Mouse (Mus musculus) heart, postnatal 0 days (tissue): Measurements from ENCODE around the gene Icam4. TPM values are rescaled to one million over a fixed set of nuclear protein-coding genes. Genes with fewer than 3 reads are reported as not detected.

Experiments used
- ATAC-seq: fragments of 200-750 bp; cut with Nextera tagmentation; 2 replicates; pipeline ENCODE4 v1.8.0; 2017; ENCODE audit warnings: low read depth, moderate number of reproducible peaks, moderate library complexity; ENCODE audit not compliant: insufficient read depth
- DNase-seq: peaks from one replicate; pipeline ENCODE4 v3.0.0-alpha.2; 2016; ENCODE audit warnings: low spot score
- H3K27ac ChIP-seq: fragments of 300-500 bp; sonication (generic); 2 replicates; pipeline ENCODE4 v1.5.1; 2014; ENCODE audit warnings: low read depth, mild to moderate bottlenecking
- H3K27me3 ChIP-seq: fragments of 300-500 bp; sonication (generic); 2 replicates; pipeline ENCODE4 v1.6.1; 2014; ENCODE audit warnings: low read length, mixed read lengths; ENCODE audit not compliant: control insufficient read depth, insufficient read depth
- H3K36me3 ChIP-seq: fragments of 300-500 bp; sonication (generic); replicated peaks from 2 replicates; pipeline ENCODE4 v1.6.1; 2014; ENCODE audit warnings: low read length, mixed read lengths; ENCODE audit not compliant: control insufficient read depth, insufficient read depth
- H3K4me1 ChIP-seq: fragments of 300-500 bp; sonication (generic); 2 replicates; pipeline ENCODE4 v1.6.1; 2014; ENCODE audit warnings: antibody characterized with exemption; ENCODE audit not compliant: control insufficient read depth, insufficient read depth
- H3K4me2 ChIP-seq: fragments of 300-500 bp; sonication (generic); 2 replicates; pipeline ENCODE4 v1.6.1; 2014; ENCODE audit warnings: low read depth, mild to moderate bottlenecking, low read length, moderate library complexity
- H3K4me3 ChIP-seq: fragments of 300-500 bp; sonication (generic); 2 replicates; pipeline ENCODE4 v1.5.1; 2014; ENCODE audit warnings: low read depth, low read length
- H3K9ac ChIP-seq: fragments of 300-500 bp; sonication (generic); replicated peaks from 2 replicates; pipeline ENCODE4 v1.6.1; 2014; ENCODE audit warnings: low read depth, low read length, mixed read lengths
- H3K9me3 ChIP-seq: fragments of 300-500 bp; sonication (generic); replicated peaks from 2 replicates; pipeline ENCODE4 v1.6.1; 2016; ENCODE audit warnings: low read length; ENCODE audit not compliant: control insufficient read depth
- CTCF ChIP-seq: IDR thresholded peaks from 2 replicates; pipeline ENCODE4 v1.5.1; 2016; ENCODE audit warnings: antibody characterized with exemption, control low read depth, low read depth
- EP300 ChIP-seq: IDR thresholded peaks from 2 replicates; pipeline ENCODE4 v1.6.1; 2016; ENCODE audit warnings: antibody characterized with exemption, low read depth
- WGBS: fragments of 180-500 bp; shearing (Covaris S2); extraction: QIAGEN DNeasy Blood & Tissue Kit; methylation state at CpG from one replicate; pipeline ENCODE4 v1.1.7; 2014; 5-methylcytosine and 5-hydroxymethylcytosine counted together
- polyA plus RNA-seq: library from polyadenylated mRNA; unstranded; fragments of >200 nt; fragmentation: Nextera tagmentation; extraction: Ambion mirVana; gene quantifications from 2 replicates; pipeline ENCODE4 v1.2.1, GENCODE M21; 2015
- total RNA-seq: library from RNA; depleted of rRNA; stranded (reverse); fragments of >200 nt; gene quantifications from 2 replicates; pipeline ENCODE4 v1.2.3, GENCODE M21; 2014; ENCODE audit warnings: low replicate concordance; rRNA removed

Gene Icam4
- total RNA-seq (2.4 TPM in 1 of 2 replicates, not detected in the other), polyA plus RNA-seq (1.3 and 1.6 TPM in 2 replicates)

DNA sequence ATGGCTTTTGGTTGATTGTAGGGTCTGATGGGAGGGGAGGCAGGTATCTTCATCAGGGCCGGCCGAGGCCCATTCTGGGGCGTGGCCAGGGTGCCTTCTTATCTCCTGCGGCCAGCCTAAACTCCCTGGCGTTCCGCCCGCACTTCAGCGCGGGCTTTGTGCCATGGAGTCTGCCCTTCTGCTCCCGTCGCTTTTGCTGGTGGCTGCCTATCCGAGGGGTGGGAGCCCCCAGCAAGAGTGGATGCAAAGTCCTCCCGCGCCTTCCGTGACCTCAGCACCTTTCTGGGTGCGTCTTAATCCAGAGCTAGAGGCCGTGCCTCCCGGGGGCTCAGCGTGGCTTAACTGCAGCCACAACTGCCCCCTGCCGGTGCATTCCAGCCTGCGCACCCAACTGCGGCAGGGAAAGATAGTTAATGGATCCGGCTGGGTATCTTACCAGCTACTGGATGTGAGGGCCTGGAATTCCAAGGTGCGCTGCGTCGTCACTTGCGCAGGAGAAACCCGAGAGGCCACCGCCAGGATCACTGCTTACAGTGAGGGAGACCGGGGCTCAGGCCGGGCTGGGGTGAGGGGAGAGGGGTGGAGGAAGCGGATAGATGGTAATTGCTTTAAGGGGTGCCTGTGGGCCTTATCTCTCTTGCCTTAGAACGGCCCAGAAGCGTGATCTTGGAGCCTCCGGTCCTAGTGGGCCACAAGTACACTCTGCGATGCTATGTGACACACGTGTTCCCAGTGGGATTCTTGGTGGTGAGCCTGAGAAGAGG is at the start of gene Icam4:
Gene Icam4, plus strand, starts transcription at position 83 of the 764 bp plus-strand sequence.
- Histone ChIP-seq H3K27me3 (peaks cover 38% of the 10 kb centered on the region), H3K27ac (no peak within 1 kb of the TSS), H3K9me3 (no peaks in the 10 kb centered on the region), H3K9ac (no peak within 1 kb of the TSS), H3K4me1 (peaks cover 38% of the 10 kb centered on the region), H3K36me3 (0 out of 2 replicates have a peak, but pooled peaks cover 5% of the 10 kb centered on the region), H3K4me3 (peak within 1 kb of the TSS; percentile 54), H3K4me2 (peak within 1 kb of the TSS; percentile 77)
- ATAC-seq (peak; percentile 42), DNase-seq (peak; percentile 77)
- TF ChIP-seq CTCF (peak; percentile 75), EP300 (no peak)
- 1% methylated on average over 37 of the region's 37 CpGs for WGBS

DNA sequence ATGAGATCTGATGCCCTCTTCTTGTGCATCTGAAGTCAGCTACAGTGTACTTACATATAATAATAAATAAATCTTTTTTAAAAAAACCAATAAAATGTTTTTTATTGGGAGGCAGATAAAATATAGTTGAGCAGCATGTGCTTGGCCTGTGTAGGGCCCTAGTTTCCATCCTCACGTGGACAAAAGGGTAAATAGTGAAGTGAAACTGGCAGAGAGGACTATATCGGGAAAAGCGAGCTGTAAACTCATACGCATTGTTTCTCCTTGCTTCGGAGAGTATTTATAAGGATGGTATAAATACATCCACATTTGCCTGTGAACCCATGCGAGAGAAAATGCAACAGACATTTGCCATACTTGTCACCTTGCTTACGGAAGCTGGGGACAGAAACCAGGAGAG is 49.4 kb upstream of the Icam4 start:
- Histone ChIP-seq H3K4me1 (peaks cover 20% of the 10 kb centered on the region; the same call in 1 of the 2 replicates), H3K4me3 (no peak overlapping the region), H3K9ac (no peak overlapping the region), H3K36me3 (no peaks in the 10 kb centered on the region), H3K27me3 (no peaks in the 10 kb centered on the region), H3K4me2 (no peak overlapping the region), H3K9me3 (no peaks in the 10 kb centered on the region), H3K27ac (no peak overlapping the region)
- WGBS = 85% methylated on average over 7 of the region's 7 CpGs
- no peak for DNase-seq
- TF ChIP-seq EP300 = no peak
- TF ChIP-seq CTCF = no peak
- ATAC-seq = no peak

DNA sequence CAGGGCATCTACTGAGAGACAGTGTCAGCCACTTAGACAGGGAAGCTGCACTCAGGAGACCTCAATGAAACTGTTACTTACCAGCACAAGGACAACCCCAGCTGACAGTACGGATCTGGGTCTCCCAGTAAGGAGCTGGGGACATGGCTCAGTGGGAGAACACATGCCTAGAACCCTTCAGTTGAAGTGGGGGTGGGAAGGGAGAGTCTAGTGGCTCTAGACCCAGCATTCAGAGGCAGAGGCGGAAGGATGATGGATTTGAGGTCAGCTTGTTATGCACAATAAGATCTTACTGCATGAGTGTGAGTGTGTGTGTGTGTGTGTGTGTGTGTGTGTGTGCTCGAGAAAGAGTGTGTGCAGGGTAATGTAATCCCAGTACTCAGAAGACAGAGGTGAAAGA is 47.0 kb upstream of the Icam4 start:
- WGBS = 61% methylated on average over 3 of the region's 3 CpGs

DNA sequence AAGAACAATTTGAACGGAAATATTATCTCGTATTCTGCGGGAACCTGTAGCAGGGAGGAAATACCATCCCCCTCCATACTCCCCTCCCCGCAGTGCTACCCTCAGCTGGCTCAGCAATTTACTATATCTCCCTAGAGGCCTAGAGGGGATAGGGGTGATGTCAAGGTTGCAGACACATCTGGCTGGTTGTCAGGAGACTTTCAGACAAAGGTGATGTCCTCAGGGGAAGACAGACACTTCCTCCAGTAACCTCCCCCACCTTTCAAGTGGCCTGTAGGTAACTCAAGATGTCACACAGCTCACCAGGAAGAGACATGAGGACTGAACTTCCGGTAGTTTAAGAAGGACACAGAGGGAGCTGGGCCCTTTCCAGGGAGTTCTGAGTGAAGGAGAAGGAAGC is 46.0 kb upstream of the Icam4 start:
- Histone ChIP-seq H3K27ac (no peak overlapping the region), H3K27me3 (no peaks in the 10 kb centered on the region), H3K36me3 (no peaks in the 10 kb centered on the region), H3K4me3 (no peak overlapping the region), H3K9me3 (no peaks in the 10 kb centered on the region), H3K9ac (no peak overlapping the region), H3K4me1 (peaks cover 8% of the 10 kb centered on the region; the same call in 1 of the 2 replicates), H3K4me2 (no peak overlapping the region)
- DNase-seq = no peak
- TF ChIP-seq CTCF (no peak), EP300 (no peak)
- 27% methylated on average over 5 of the region's 5 CpGs for WGBS
- no peak for ATAC-seq

More for the DNA sequence above, 47.0 kb upstream of the Icam4 start:
- Histone ChIP-seq H3K9me3 (no peaks in the 10 kb centered on the region), H3K4me2 (no peak overlapping the region), H3K27me3 (no peaks in the 10 kb centered on the region), H3K36me3 (no peaks in the 10 kb centered on the region), H3K4me1 (peaks cover 9% of the 10 kb centered on the region; the same call in 1 of the 2 replicates), H3K27ac (no peak overlapping the region), H3K9ac (no peak overlapping the region), H3K4me3 (no peak overlapping the region)
- DNase-seq (no peak), ATAC-seq (no peak)
- TF ChIP-seq EP300 (no peak), CTCF (no peak)

DNA sequence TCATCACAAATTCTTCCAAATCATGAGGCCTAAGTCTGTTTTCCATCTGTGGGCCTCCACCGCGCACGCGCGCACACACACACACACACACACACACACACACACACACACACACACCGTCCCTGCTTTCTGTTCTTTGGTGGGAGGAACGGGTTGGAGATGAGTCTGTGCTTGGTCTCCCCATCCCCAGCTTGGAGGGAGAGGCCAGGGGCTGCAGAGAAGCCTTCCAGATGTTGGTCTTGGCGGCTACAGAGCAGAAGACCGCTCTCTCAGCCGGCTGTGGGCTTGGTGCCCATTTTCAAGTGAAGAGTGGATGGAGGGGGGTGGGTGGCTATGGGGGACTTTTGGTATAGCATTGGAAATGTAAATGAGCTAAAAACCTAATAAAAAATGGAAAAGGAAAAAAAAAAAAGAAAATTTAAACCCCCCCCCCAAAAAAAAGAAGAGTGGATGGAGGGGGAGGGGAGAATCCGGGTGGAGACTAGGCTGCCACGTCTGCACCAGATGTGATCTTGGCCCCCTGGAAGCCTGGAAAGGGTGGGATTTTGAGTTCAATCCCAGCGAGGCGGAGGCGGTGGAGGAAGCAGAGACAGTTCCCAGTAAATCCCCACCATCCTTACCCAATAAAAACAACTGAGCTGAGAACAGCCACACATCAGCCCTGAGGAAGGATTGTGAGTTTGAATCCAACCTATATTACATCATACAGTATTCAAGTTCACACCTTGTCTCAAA is 42.1 kb upstream of the Icam4 start:
- Histone ChIP-seq H3K27me3 (no peaks in the 10 kb centered on the region), H3K4me3 (no peak overlapping the region), H3K36me3 (no peaks in the 10 kb centered on the region), H3K9me3 (no peaks in the 10 kb centered on the region), H3K4me2 (no peak overlapping the region), H3K27ac (0 out of 2 replicates have a peak overlapping the region, but pooled peaks have one; percentile 18), H3K4me1 (peaks cover 8% of the 10 kb centered on the region; the same call in 1 of the 2 replicates), H3K9ac (no peak overlapping the region)
- peak; percentile 61 for ATAC-seq
- no peak for TF ChIP-seq CTCF
- no peak for TF ChIP-seq EP300
- 54% methylated on average over 15 of the region's 15 CpGs for WGBS
- no peak for DNase-seq
